Mouse (Mus musculus) lung, embryonic 16.5 days (tissue): ENCODE measurements around the gene Rab22a. TPM values are rescaled to one million over a fixed set of nuclear protein-coding genes. Genes with fewer than 3 reads are reported as not detected.
A peak's percentile ranks its signal among the peaks of the same experiment; 100 is the strongest.

Experiments
- ATAC-seq: fragments of 200-750 bp; cut with Nextera tagmentation; 2 replicates; pipeline ENCODE4 v1.8.0; 2017; ENCODE audit warnings: low read depth, mild to moderate bottlenecking, moderate library complexity
- H3K27ac ChIP-seq: fragments of 300-500 bp; sonication (generic); 2 replicates; pipeline ENCODE4 v1.5.1; 2014; ENCODE audit warnings: mild to moderate bottlenecking, control low read depth, low read length
- H3K27me3 ChIP-seq: fragments of 300-500 bp; sonication (generic); 2 replicates; pipeline ENCODE4 v1.6.1; 2014; ENCODE audit warnings: low read depth, low read length, mixed read lengths; ENCODE audit not compliant: control insufficient read depth, insufficient read depth
- H3K36me3 ChIP-seq: fragments of 300-500 bp; sonication (generic); 2 replicates; pipeline ENCODE4 v1.6.1; 2014; ENCODE audit warnings: low read length; ENCODE audit not compliant: control insufficient read depth, insufficient read depth
- H3K4me1 ChIP-seq: fragments of 300-500 bp; sonication (generic); replicated peaks from 2 replicates; pipeline ENCODE4 v1.6.1; 2014; ENCODE audit warnings: low read length, mixed read lengths; ENCODE audit not compliant: control insufficient read depth, insufficient read depth
- H3K4me2 ChIP-seq: fragments of 300-500 bp; sonication (generic); 2 replicates; pipeline ENCODE4 v1.6.1; 2014; ENCODE audit warnings: low read depth, low read length, control low read depth
- H3K4me3 ChIP-seq: fragments of 300-500 bp; sonication (generic); 2 replicates; pipeline ENCODE4 v1.5.1; 2014; ENCODE audit warnings: mild to moderate bottlenecking, low read length, control low read depth
- H3K9ac ChIP-seq: fragments of 300-500 bp; sonication (generic); 2 replicates; pipeline ENCODE4 v1.6.1; 2014; ENCODE audit warnings: low read length, control low read depth
- H3K9me3 ChIP-seq: fragments of 300-500 bp; sonication (generic); 2 replicates; pipeline ENCODE4 v1.6.1; 2016; ENCODE audit warnings: low read length; ENCODE audit not compliant: control insufficient read depth
- WGBS: fragments of 180-500 bp; shearing (Covaris S2); extraction: QIAGEN DNeasy Blood & Tissue Kit; methylation state at CpG from one replicate; pipeline ENCODE4 v1.1.7; 2014; 5-methylcytosine and 5-hydroxymethylcytosine counted together
- polyA plus RNA-seq: library from polyadenylated mRNA; unstranded; fragments of >200 nt; fragmentation: Nextera tagmentation; extraction: Ambion mirVana; gene quantifications from 2 replicates; pipeline ENCODE4 v1.2.1, GENCODE M21; 2015

The Rab22a gene
- polyA plus RNA-seq, 1 experiment from 2014 or later, result 34.1 TPM

- 0 out of 2 replicates have a peak, but pooled peaks cover 3% of the 10 kb centered on the region for H3K36me3 ChIP-seq
- H3K9me3 ChIP-seq, result no peaks in the 10 kb centered on the region
- no peaks in the 10 kb centered on the region for H3K27me3 ChIP-seq
- no peak overlapping the region for H3K4me2 ChIP-seq
- ATAC-seq, result peak; percentile 75; the same call in 1 of the 2 replicates
- peaks cover 9% of the 10 kb centered on the region for H3K4me1 ChIP-seq
- H3K27ac ChIP-seq, result 0 out of 2 replicates have a peak overlapping the region, but pooled peaks have one; percentile 2
- no peak overlapping the region for H3K9ac ChIP-seq
- no peak overlapping the region for H3K4me3 ChIP-seq
Observed at GRCm38 (mm10) chr2:173641370-173641769, 18.2 kb upstream of the Rab22a start.

GRCm38 (mm10) chr2:173642262-173642999 is 17.1 kb upstream of the Rab22a start:
- Histone ChIP-seq H3K27me3 (no peaks in the 10 kb centered on the region), H3K27ac (no peak overlapping the region), H3K4me3 (no peak overlapping the region), H3K9ac (no peak overlapping the region), H3K9me3 (no peaks in the 10 kb centered on the region), H3K4me2 (no peak overlapping the region), H3K4me1 (peaks cover 9% of the 10 kb centered on the region), H3K36me3 (0 out of 2 replicates have a peak, but pooled peaks cover 8% of the 10 kb centered on the region)
- 75% methylated on average over 14 of the region's 15 CpGs for WGBS
- ATAC-seq, result no peak

GRCm38 (mm10) chr2:173647197-173647911 is 12.2 kb upstream of the Rab22a start:
- Histone ChIP-seq H3K27me3 (no peaks in the 10 kb centered on the region), H3K9ac (no peak overlapping the region), H3K4me2 (no peak overlapping the region), H3K4me3 (no peak overlapping the region), H3K27ac (no peak overlapping the region), H3K36me3 (peaks cover 5% of the 10 kb centered on the region; the same call in 1 of the 2 replicates), H3K9me3 (no peaks in the 10 kb centered on the region), H3K4me1 (no peaks in the 10 kb centered on the region)
- 79% methylated on average over 19 of the region's 19 CpGs for WGBS
- no peak for ATAC-seq

- H3K27me3 ChIP-seq, result no peaks in the 10 kb centered on the region
- H3K9me3 ChIP-seq, result no peaks in the 10 kb centered on the region
- H3K4me1 ChIP-seq, result no peaks in the 10 kb centered on the region
- H3K4me3 ChIP-seq, result no peak overlapping the region
- no peak overlapping the region for H3K27ac ChIP-seq
- H3K36me3 ChIP-seq, result peaks cover 7% of the 10 kb centered on the region; the same call in 1 of the 2 replicates
- no peak overlapping the region for H3K9ac ChIP-seq
- ATAC-seq, result no peak
- H3K4me2 ChIP-seq, result no peak overlapping the region
- WGBS, result 76% methylated on average over 10 of the region's 10 CpGs
Observed at GRCm38 (mm10) chr2:173649762-173650161, 9.8 kb upstream of the Rab22a start.

- Histone ChIP-seq H3K4me2 (no peak overlapping the region), H3K27ac (no peak overlapping the region), H3K27me3 (no peaks in the 10 kb centered on the region), H3K4me3 (no peak overlapping the region), H3K9ac (no peak overlapping the region), H3K4me1 (peaks cover 6% of the 10 kb centered on the region; the same call in 1 of the 2 replicates), H3K9me3 (no peaks in the 10 kb centered on the region), H3K36me3 (peaks cover 2% of the 10 kb centered on the region; the same call in 1 of the 2 replicates)
- ATAC-seq, result no peak
- WGBS, result 69% methylated on average over 5 of the region's 5 CpGs
Observed at GRCm38 (mm10) chr2:173653526-173653925, 6.0 kb upstream of the Rab22a start.

- peaks cover 6% of the 10 kb centered on the region; the same call in 1 of the 2 replicates for H3K36me3 ChIP-seq
- no peak overlapping the region for H3K27ac ChIP-seq
- H3K9ac ChIP-seq, result no peak overlapping the region
- peaks cover 19% of the 10 kb centered on the region for H3K4me1 ChIP-seq
- H3K4me2 ChIP-seq, result no peak overlapping the region
- WGBS, result 83% methylated on average over 6 of the region's 6 CpGs
- no peak for ATAC-seq
- no peaks in the 10 kb centered on the region for H3K27me3 ChIP-seq
- H3K4me3 ChIP-seq, result no peak overlapping the region
- H3K9me3 ChIP-seq, result no peaks in the 10 kb centered on the region
Observed at GRCm38 (mm10) chr2:173657736-173658135, 1.8 kb upstream of the Rab22a start.

GRCm38 (mm10) chr2:173658517-173658916 is 1.0 kb upstream of the Rab22a start:
- H3K27ac ChIP-seq, result no peak overlapping the region; the same call in 1 of the 2 replicates
- 84% methylated on average over 4 of the region's 4 CpGs for WGBS

GRCm38 (mm10) chr2:173659926-173660684 is 545 bp downstream of the Rab22a start:
- Histone ChIP-seq H3K9me3 (no peaks in the 10 kb centered on the region), H3K27me3 (no peaks in the 10 kb centered on the region), H3K27ac (peak overlapping the region; percentile 56), H3K36me3 (peaks cover 20% of the 10 kb centered on the region), H3K4me2 (peak overlapping the region; percentile 66), H3K4me3 (peak overlapping the region; percentile 99), H3K4me1 (peaks cover 19% of the 10 kb centered on the region), H3K9ac (peak overlapping the region; percentile 99)
- peak; percentile 55 for ATAC-seq
- WGBS, result under 1% methylated on average over 44 of the region's 52 CpGs

More at GRCm38 (mm10) chr2:173658517-173658916, 1.0 kb upstream of the Rab22a start:
- peak overlapping the region; percentile 80 for H3K9ac ChIP-seq
- H3K4me1 ChIP-seq, result peaks cover 19% of the 10 kb centered on the region
- no peaks in the 10 kb centered on the region for H3K9me3 ChIP-seq
- H3K4me2 ChIP-seq, result peak overlapping the region; percentile 77
- H3K4me3 ChIP-seq, result peak overlapping the region; percentile 99
- no peak for ATAC-seq
- no peaks in the 10 kb centered on the region for H3K27me3 ChIP-seq
- H3K36me3 ChIP-seq, result peaks cover 8% of the 10 kb centered on the region
